Mouse (Mus musculus) stomach, postnatal 0 days (tissue): ENCODE results near the gene Ckap2l. TPM values are rescaled to one million over a fixed set of nuclear protein-coding genes. Genes with fewer than 3 reads are reported as not detected.

Experiments used
- ATAC-seq: fragments of 200-750 bp; cut with Nextera tagmentation; 2 replicates; pipeline ENCODE4 v1.8.0; 2017; ENCODE audit not compliant: low FRiP score, low TSS enrichment
- DNase-seq: peaks from one replicate; pipeline ENCODE4 v3.0.0-alpha.2; 2016; ENCODE audit warnings: low spot score
- H3K27ac ChIP-seq: fragments of 300-500 bp; sonication (generic); replicated peaks from 2 replicates; pipeline ENCODE4 v1.5.1; 2014; ENCODE audit warnings: mild to moderate bottlenecking, control low read depth
- H3K27me3 ChIP-seq: fragments of 300-500 bp; sonication (generic); 2 replicates; pipeline ENCODE4 v1.6.1; 2014; ENCODE audit warnings: low read length; ENCODE audit not compliant: control insufficient read depth, insufficient read depth
- H3K36me3 ChIP-seq: fragments of 300-500 bp; sonication (generic); 2 replicates; pipeline ENCODE4 v1.6.1; 2014; ENCODE audit warnings: low read length, mixed read lengths; ENCODE audit not compliant: control insufficient read depth, insufficient read depth
- H3K4me1 ChIP-seq: fragments of 300-500 bp; sonication (generic); replicated peaks from 2 replicates; pipeline ENCODE4 v1.6.1; 2014; ENCODE audit warnings: antibody characterized with exemption; ENCODE audit not compliant: control insufficient read depth, insufficient read depth
- H3K4me2 ChIP-seq: fragments of 300-500 bp; sonication (generic); replicated peaks from 2 replicates; pipeline ENCODE4 v1.6.1; 2014; ENCODE audit warnings: low read depth, mild to moderate bottlenecking, control low read depth, moderate library complexity
- H3K4me3 ChIP-seq: fragments of 300-500 bp; sonication (generic); 2 replicates; pipeline ENCODE4 v1.5.1; 2014; ENCODE audit warnings: low read depth, low read length, control low read depth
- H3K9ac ChIP-seq: fragments of 300-500 bp; sonication (generic); 2 replicates; pipeline ENCODE4 v1.6.1; 2014; ENCODE audit warnings: mild to moderate bottlenecking, low read length, control low read depth, mixed read lengths
- H3K9me3 ChIP-seq: fragments of 300-500 bp; sonication (generic); 2 replicates; pipeline ENCODE4 v1.6.1; 2016; ENCODE audit warnings: low read length; ENCODE audit not compliant: control insufficient read depth
- CTCF ChIP-seq: IDR thresholded peaks from 2 replicates; pipeline ENCODE4 v1.5.1; 2016; ENCODE audit warnings: antibody characterized with exemption, low read depth, mild to moderate bottlenecking, moderate library complexity
- EP300 ChIP-seq: optimal IDR thresholded peaks from 2 replicates; pipeline ENCODE3; 2016; ENCODE audit warnings: antibody characterized with exemption
- WGBS: fragments of 180-500 bp; shearing (Covaris S2); extraction: QIAGEN DNeasy Blood & Tissue Kit; methylation state at CpG from one replicate; pipeline ENCODE4 v1.1.7; 2014; 5-methylcytosine and 5-hydroxymethylcytosine counted together
- polyA plus RNA-seq: library from polyadenylated mRNA; unstranded; fragments of >200 nt; fragmentation: Nextera tagmentation; extraction: Ambion mirVana; gene quantifications from 2 replicates; pipeline ENCODE4 v1.2.1, GENCODE M21; 2015

Gene Ckap2l
- polyA plus RNA-seq, 1 experiment from 2014 or later, result 9.8 TPM

- WGBS, result 69% methylated on average over 2 of the region's 2 CpGs
- Histone ChIP-seq H3K9ac (no peak overlapping the region), H3K4me2 (no peak overlapping the region), H3K4me3 (no peak overlapping the region), H3K36me3 (no peaks in the 10 kb centered on the region), H3K27ac (no peak overlapping the region), H3K4me1 (no peaks in the 10 kb centered on the region), H3K9me3 (no peaks in the 10 kb centered on the region), H3K27me3 (no peaks in the 10 kb centered on the region)
- ATAC-seq (no peak), DNase-seq (no peak)
- no peak for TF ChIP-seq CTCF
- TF ChIP-seq EP300, result no peak
Observed at GRCm38 (mm10) chr2:129253631-129253970, 43.4 kb downstream of the Ckap2l start.

- no peak for TF ChIP-seq EP300
- no peak for TF ChIP-seq CTCF
- H3K27me3 ChIP-seq, result no peaks in the 10 kb centered on the region
- no peak for ATAC-seq
- no peak overlapping the region for H3K4me2 ChIP-seq
- no peaks in the 10 kb centered on the region for H3K36me3 ChIP-seq
- WGBS, result 84% methylated on average over 19 of the region's 19 CpGs
- H3K27ac ChIP-seq, result no peak overlapping the region
- H3K9me3 ChIP-seq, result no peaks in the 10 kb centered on the region
- no peak for DNase-seq
- no peaks in the 10 kb centered on the region for H3K4me1 ChIP-seq
- H3K9ac ChIP-seq, result no peak overlapping the region
- no peak overlapping the region for H3K4me3 ChIP-seq
Observed at GRCm38 (mm10) chr2:129252836-129253630, 44.0 kb downstream of the Ckap2l start.

- Histone ChIP-seq H3K4me2 (no peak overlapping the region), H3K27me3 (no peaks in the 10 kb centered on the region), H3K9ac (no peak overlapping the region), H3K9me3 (no peaks in the 10 kb centered on the region), H3K27ac (no peak overlapping the region), H3K4me3 (no peak overlapping the region), H3K36me3 (no peaks in the 10 kb centered on the region), H3K4me1 (no peaks in the 10 kb centered on the region)
- no peak for DNase-seq
- WGBS, result 41% methylated on average over 1 of the region's 1 CpGs
- ATAC-seq, result no peak
- TF ChIP-seq CTCF (no peak), EP300 (no peak)
Observed at GRCm38 (mm10) chr2:129249321-129249720, 47.7 kb downstream of the Ckap2l start.

GRCm38 (mm10) chr2:129247707-129248121 lies 49.3 kb downstream of the Ckap2l start:
- TF ChIP-seq EP300 (no peak), CTCF (no peak)
- Histone ChIP-seq H3K27ac (no peak overlapping the region), H3K4me3 (no peak overlapping the region), H3K9me3 (no peaks in the 10 kb centered on the region), H3K4me1 (no peaks in the 10 kb centered on the region), H3K4me2 (no peak overlapping the region), H3K27me3 (no peaks in the 10 kb centered on the region), H3K9ac (no peak overlapping the region), H3K36me3 (no peaks in the 10 kb centered on the region)
- DNase-seq, result no peak
- ATAC-seq, result peak; percentile 65
- 69% methylated on average over 7 of the region's 7 CpGs for WGBS

- H3K27ac ChIP-seq, result no peak overlapping the region
- ATAC-seq, result no peak
Observed at GRCm38 (mm10) chr2:129246924-129247323, 50.1 kb downstream of the Ckap2l start.

GRCm38 (mm10) chr2:129246436-129246835 lies 50.6 kb downstream of the Ckap2l start:
- Histone ChIP-seq H3K27ac (no peak overlapping the region), H3K4me2 (no peak overlapping the region), H3K4me3 (no peak overlapping the region), H3K9me3 (no peaks in the 10 kb centered on the region), H3K36me3 (no peaks in the 10 kb centered on the region), H3K4me1 (no peaks in the 10 kb centered on the region), H3K27me3 (no peaks in the 10 kb centered on the region), H3K9ac (no peak overlapping the region)
- TF ChIP-seq EP300 (no peak), CTCF (no peak)
- 63% methylated on average over 7 of the region's 7 CpGs for WGBS
- DNase-seq (no peak), ATAC-seq (0 out of 2 replicates have a peak, but pooled peaks have one; percentile 18)

More at GRCm38 (mm10) chr2:129246924-129247323, 50.1 kb downstream of the Ckap2l start:
- no peaks in the 10 kb centered on the region for H3K4me1 ChIP-seq
- no peaks in the 10 kb centered on the region for H3K9me3 ChIP-seq
- TF ChIP-seq CTCF (no peak), EP300 (no peak)
- H3K9ac ChIP-seq, result no peak overlapping the region
- 92% methylated on average over 12 of the region's 12 CpGs for WGBS
- H3K4me2 ChIP-seq, result no peak overlapping the region
- H3K4me3 ChIP-seq, result no peak overlapping the region
- H3K27me3 ChIP-seq, result no peaks in the 10 kb centered on the region
- no peaks in the 10 kb centered on the region for H3K36me3 ChIP-seq
- DNase-seq, result no peak
